Mouse (Mus musculus): ENCODE measurements around the gene Hrc.

DNA sequence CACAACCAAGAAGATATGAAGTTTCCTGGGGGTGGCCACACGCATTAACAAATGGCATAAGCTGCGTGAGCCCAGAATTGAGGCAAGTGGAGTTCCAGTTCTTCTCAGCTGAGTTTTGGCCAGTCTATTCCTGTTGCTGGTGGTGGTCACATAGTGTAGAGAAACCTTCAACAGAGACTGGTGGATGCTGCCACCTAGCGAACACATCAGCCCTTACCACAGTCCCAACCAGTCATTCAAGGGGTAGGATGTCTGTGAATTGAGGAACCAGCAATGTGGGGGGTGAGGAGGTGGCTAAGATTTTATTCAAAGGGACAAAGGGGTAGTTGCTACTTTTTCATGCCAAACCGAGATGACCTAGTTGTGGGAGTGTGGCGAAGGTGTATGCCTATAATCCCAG is 35.3 kb upstream of the Hrc start:
- TF ChIP-seq CTCF (IDR thresholded peaks at IDR 0.05; ENCODE audit: low read depth, low read length) (0 out of 2 replicates have a peak, but pooled peaks have one; percentile 11), GATA1 (IDR thresholded peaks at IDR 0.05; ENCODE audit: borderline replicate concordance, low read length) (no peak), TAL1 (conservative IDR thresholded peaks at IDR 0.05; ENCODE audit: low read depth, low read length) (no peak)
